Mouse (Mus musculus) liver, embryonic 14.5 days (tissue): ENCODE results near the gene Ankfn1. TPM values are rescaled to one million over a fixed set of nuclear protein-coding genes. Genes with fewer than 3 reads are reported as not detected.

ENCODE experiments used
- ATAC-seq: fragments of 200-750 bp; cut with Nextera tagmentation; 2 replicates; pipeline ENCODE4 v1.8.0; 2017; ENCODE audit warnings: moderate number of reproducible peaks, mild to moderate bottlenecking, moderate library complexity; ENCODE audit not compliant: insufficient read depth
- DNase-seq, 3 experiments: peaks; one replicate each; pipeline ENCODE4 v3.0.0-alpha.2; 2012 to 2013; ENCODE audit warnings: low read depth in 3 of 3, low spot score in 3 of 3
- H3K27ac ChIP-seq: fragments of 300-500 bp; sonication (generic); 2 replicates; pipeline ENCODE4 v1.5.1; 2014; ENCODE audit warnings: moderate library complexity, mild to moderate bottlenecking, control low read depth, inconsistent platforms
- H3K27me3 ChIP-seq: fragments of 300-500 bp; sonication (generic); 2 replicates; pipeline ENCODE4 v1.6.1; 2014; ENCODE audit warnings: mild to moderate bottlenecking, low read length, moderate library complexity; ENCODE audit not compliant: control insufficient read depth, insufficient read depth
- H3K36me3 ChIP-seq: fragments of 300-500 bp; sonication (generic); replicated peaks from 2 replicates; pipeline ENCODE4 v1.6.1; 2014; ENCODE audit warnings: low read depth; ENCODE audit not compliant: control insufficient read depth, insufficient read depth
- H3K4me1 ChIP-seq, 2 experiments: fragments of 200-500 bp in 1 of 2; fragments of 300-500 bp in 1 of 2; sonication (generic) in 1 of 2; replicated peaks; 2 replicates each; pipeline ENCODE4 v1.6.1; 2012 to 2014; ENCODE audit warnings: antibody characterized with exemption in 1 of 2, inconsistent platforms in 1 of 2, low read length in 1 of 2; ENCODE audit not compliant: control insufficient read depth in 2 of 2, insufficient read depth in 2 of 2
- H3K4me2 ChIP-seq: fragments of 300-500 bp; sonication (generic); 2 replicates; pipeline ENCODE4 v1.6.1; 2014; ENCODE audit warnings: low read depth, mild to moderate bottlenecking, control low read depth, moderate library complexity
- H3K4me3 ChIP-seq, 2 experiments: fragments of 200-500 bp in 1 of 2; fragments of 300-500 bp in 1 of 2; sonication (generic) in 1 of 2; 2 replicates each; pipeline ENCODE4 v1.5.1; 2012 to 2014; ENCODE audit warnings: low read depth in 2 of 2, low read length in 2 of 2, mild to moderate bottlenecking in 2 of 2, control low read depth in 1 of 2, inconsistent platforms in 1 of 2, moderate library complexity in 1 of 2; ENCODE audit not compliant: insufficient read depth in 1 of 2
- H3K9ac ChIP-seq: fragments of 300-500 bp; sonication (generic); replicated peaks from 2 replicates; pipeline ENCODE4 v1.6.1; 2014; ENCODE audit warnings: mild to moderate bottlenecking, control low read depth, moderate library complexity
- H3K9me3 ChIP-seq: fragments of 300-500 bp; sonication (generic); 2 replicates; pipeline ENCODE4 v1.6.1; 2016; ENCODE audit warnings: low read length, mixed read lengths; ENCODE audit not compliant: control insufficient read depth
- CTCF ChIP-seq: IDR thresholded peaks from 2 replicates; pipeline ENCODE4 v1.5.1; 2016; ENCODE audit warnings: antibody characterized with exemption, low read depth, control low read depth
- EP300 ChIP-seq: IDR thresholded peaks from 2 replicates; pipeline ENCODE4 v1.6.1; 2016; ENCODE audit warnings: antibody characterized with exemption, low read depth
- WGBS: fragments of 180-500 bp; shearing (Covaris S2); extraction: QIAGEN DNeasy Blood & Tissue Kit; methylation state at CpG from one replicate; pipeline ENCODE4 v1.1.7; 2014; ENCODE audit not compliant: insufficient replicate concordance; 5-methylcytosine and 5-hydroxymethylcytosine counted together
- polyA plus RNA-seq, 2 experiments: library from polyadenylated mRNA; depleted of rRNA in 1 of 2; stranded (reverse) in 1 of 2; unstranded in 1 of 2; fragments of >200 nt; fragmentation: Nextera tagmentation in 1 of 2; extraction: Ambion mirVana in 1 of 2; gene quantifications; 2 replicates each; pipeline versions ENCODE4 v1.2.1 to v1.2.3; 2012 to 2014

Ankfn1 gene
- polyA plus RNA-seq, 2 experiments, result not detected

DNA sequence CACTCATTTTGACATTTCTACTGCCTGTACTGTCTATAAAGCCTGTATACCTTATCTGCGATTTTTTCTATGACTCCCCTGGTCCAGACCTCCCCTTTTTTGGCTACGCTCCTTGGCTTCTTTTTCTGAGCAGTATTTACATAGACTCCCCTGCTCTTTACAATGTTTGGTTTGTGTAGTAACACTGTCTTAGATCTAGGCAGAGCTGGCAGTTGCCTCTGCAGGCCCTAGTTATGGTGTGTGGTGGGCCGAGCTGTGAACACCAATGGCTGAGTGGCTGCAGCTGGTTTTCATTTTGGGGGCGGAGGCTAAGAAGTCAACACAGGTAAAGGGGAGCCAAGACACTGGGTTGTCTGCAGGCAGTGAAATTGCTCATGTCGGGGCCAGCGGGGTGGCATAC, 368.7 kb downstream of the Ankfn1 start:
- ATAC-seq (no peak), DNase-seq (no peak)
- H3K27me3 ChIP-seq, result no peaks in the 10 kb centered on the region
- no peak overlapping the region for H3K9ac ChIP-seq
- WGBS, result 66% methylated on average over 6 of the region's 6 CpGs
- H3K9me3 ChIP-seq, result no peaks in the 10 kb centered on the region
- no peaks in the 10 kb centered on the region for H3K4me1 ChIP-seq
- H3K36me3 ChIP-seq, result no peaks in the 10 kb centered on the region
- H3K4me2 ChIP-seq, result no peak overlapping the region
- no peak overlapping the region for H3K4me3 ChIP-seq
- TF ChIP-seq EP300, result no peak
- no peak for TF ChIP-seq CTCF
- H3K27ac ChIP-seq, result no peak overlapping the region

DNA sequence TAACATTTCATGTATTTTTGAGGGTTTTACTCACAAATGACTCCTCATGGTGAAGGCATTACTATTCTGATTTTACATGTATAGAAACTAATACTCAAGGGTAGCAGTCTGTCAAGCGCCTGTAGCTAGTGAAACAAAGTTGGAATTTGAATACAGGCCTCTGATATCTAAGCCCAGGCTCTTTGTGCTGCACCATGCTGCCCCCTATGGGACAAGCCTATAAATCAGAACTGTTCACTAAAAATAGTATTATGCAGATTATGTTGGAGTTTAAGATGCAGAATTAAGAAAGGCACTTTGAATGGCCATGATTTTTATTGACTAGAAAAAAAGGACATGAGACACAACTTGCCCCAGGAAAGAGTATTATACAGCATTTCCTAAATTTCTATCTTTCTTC, 373.0 kb downstream of the Ankfn1 start:
- H3K9ac ChIP-seq, result no peak overlapping the region
- H3K4me1 ChIP-seq, result no peaks in the 10 kb centered on the region
- no peak overlapping the region for H3K27ac ChIP-seq
- no peak for TF ChIP-seq CTCF
- TF ChIP-seq EP300, result no peak
- H3K4me2 ChIP-seq, result no peak overlapping the region
- no peaks in the 10 kb centered on the region for H3K9me3 ChIP-seq
- no peaks in the 10 kb centered on the region for H3K36me3 ChIP-seq
- H3K4me3 ChIP-seq, result no peak overlapping the region
- no peak for DNase-seq
- WGBS, result 69% methylated on average over 1 of the region's 1 CpGs
- ATAC-seq, result no peak
- no peaks in the 10 kb centered on the region for H3K27me3 ChIP-seq

DNA sequence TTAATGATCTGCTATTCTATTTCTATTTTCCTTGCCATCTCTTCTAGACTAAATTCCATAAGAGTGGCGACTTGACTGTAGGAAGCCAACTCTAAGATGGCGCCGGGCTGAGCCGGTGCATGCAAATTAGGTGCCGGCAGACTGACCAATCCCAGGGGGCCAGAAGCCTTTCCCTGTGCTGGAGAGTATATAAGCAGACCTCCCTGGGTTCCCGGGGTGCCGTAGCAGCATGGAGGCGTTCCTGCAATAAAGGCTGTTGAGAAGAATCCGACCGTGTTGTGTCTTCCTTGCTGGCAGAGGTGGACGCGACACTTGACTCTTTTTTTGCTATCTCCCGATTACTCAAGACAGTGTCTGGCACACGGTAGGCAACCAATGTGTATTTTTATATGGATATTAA, 374.0 kb downstream of the Ankfn1 start:
- WGBS, result 79% methylated on average over 14 of the region's 14 CpGs
- Histone ChIP-seq H3K4me1 (no peaks in the 10 kb centered on the region), H3K9me3 (no peaks in the 10 kb centered on the region), H3K27me3 (no peaks in the 10 kb centered on the region), H3K4me2 (no peak overlapping the region), H3K36me3 (no peaks in the 10 kb centered on the region), H3K4me3 (no peak overlapping the region), H3K27ac (no peak overlapping the region), H3K9ac (no peak overlapping the region)
- no peak for DNase-seq
- TF ChIP-seq CTCF (no peak), EP300 (no peak)
- ATAC-seq, result no peak

DNA sequence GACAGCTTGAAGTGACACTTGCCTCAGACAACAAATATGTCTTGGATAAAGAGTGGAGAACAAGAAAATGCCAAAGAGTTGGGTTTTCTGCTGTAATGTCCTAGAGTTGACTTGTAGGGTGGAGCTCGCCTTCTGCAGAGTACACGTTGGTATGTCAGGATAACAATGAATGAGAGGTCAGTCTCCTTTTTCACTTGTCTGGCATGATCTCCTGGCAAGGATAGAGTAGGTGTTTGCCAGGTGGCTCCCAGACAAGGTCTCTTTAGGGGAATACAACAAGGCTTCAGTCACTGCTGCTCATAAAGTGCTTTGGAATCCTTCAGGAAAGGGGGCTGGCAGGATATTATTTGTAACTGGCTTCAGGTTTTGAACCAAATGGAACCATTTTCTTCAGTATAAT, 388.6 kb downstream of the Ankfn1 start:
- DNase-seq (no peak), ATAC-seq (no peak)
- Histone ChIP-seq H3K9me3 (no peaks in the 10 kb centered on the region), H3K27me3 (no peaks in the 10 kb centered on the region), H3K27ac (no peak overlapping the region), H3K9ac (no peak overlapping the region), H3K4me2 (no peak overlapping the region), H3K36me3 (no peaks in the 10 kb centered on the region), H3K4me3 (no peak overlapping the region), H3K4me1 (no peaks in the 10 kb centered on the region)
- 66% methylated on average over 2 of the region's 2 CpGs for WGBS
- TF ChIP-seq EP300 (no peak), CTCF (no peak)

DNA sequence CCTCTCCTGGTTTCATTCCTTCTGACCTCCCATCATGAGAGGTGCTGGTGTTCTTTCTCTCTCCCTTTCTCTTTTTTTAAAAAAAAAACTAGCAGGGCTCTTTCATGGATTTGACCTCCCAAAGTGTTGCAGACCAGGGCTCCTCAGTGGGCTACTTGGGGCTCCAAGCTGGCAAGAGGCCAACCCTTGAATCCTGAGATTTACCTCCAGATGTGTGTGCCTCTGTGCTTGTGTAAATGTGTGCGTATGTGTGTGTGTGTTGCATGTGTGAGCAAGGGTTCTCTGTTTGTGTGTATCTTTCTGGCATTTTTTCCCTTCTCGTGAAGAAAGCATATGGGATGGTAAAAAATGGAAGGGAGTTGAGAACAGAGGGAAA, 394.8 kb downstream of the Ankfn1 start:
- ATAC-seq (no peak), DNase-seq (no peak)
- H3K27me3 ChIP-seq, result no peaks in the 10 kb centered on the region
- no peaks in the 10 kb centered on the region for H3K9me3 ChIP-seq
- no peak overlapping the region for H3K27ac ChIP-seq
- H3K36me3 ChIP-seq, result no peaks in the 10 kb centered on the region
- H3K4me2 ChIP-seq, result no peak overlapping the region
- WGBS, result 62% methylated on average over 2 of the region's 2 CpGs
- H3K4me3 ChIP-seq, result no peak overlapping the region
- H3K4me1 ChIP-seq, result no peaks in the 10 kb centered on the region
- TF ChIP-seq CTCF (no peak), EP300 (no peak)
- H3K9ac ChIP-seq, result no peak overlapping the region
